In genomic region chr1:132476928-132477691, GRCm38 (mm10) we compare ENCODE assay signal across 8 mouse cellular contexts. TPM values are rescaled to one million over a fixed set of nuclear protein-coding genes. Genes with fewer than 3 reads are reported as not detected.
DNase-seq lines count a peak whose midpoint lies in the region; ATAC-seq and TF ChIP-seq lines count a peak whose summit lies in the region.

TSS of gene Rbbp5 (plus strand) at chr1:132477365.

- under 1% methylated on average over 43 of the region's 43 CpGs for WGBS in bone marrow, adult 2 months
- under 1% methylated on average over 43 of the region's 43 CpGs for WGBS in embryonic facial prominence, embryonic 15.5 days
- under 1% methylated on average over 43 of the region's 43 CpGs for WGBS in kidney, embryonic 14.5 days
- under 1% methylated on average over 43 of the region's 43 CpGs for WGBS in limb, embryonic 15.5 days

- peak; percentile 95 for DNase-seq in 416B (ENCODE audit: low read depth)
- DNase-seq in heart, adult 9 months (ENCODE audit: low spot score in 2 of 2), result peak; percentile 79 to 90
- peak; percentile 52 to 77 for DNase-seq in monocyte, adult 2 months (ENCODE audit: low read depth in 1 of 2, low spot score in 2 of 2)
- DNase-seq in spleen, postnatal 36 days (ENCODE audit: low spot score in 2 of 2), result peak; percentile 75 to 83

- H3K9ac ChIP-seq in embryonic facial prominence, embryonic 15.5 days, result peak within 1 kb of the TSS; percentile 76
- H3K9ac ChIP-seq in kidney, embryonic 14.5 days (ENCODE audit: low read depth, low read length), result peak within 1 kb of the TSS; percentile 67
- peak within 1 kb of the TSS; percentile 63 for H3K9ac ChIP-seq in limb, embryonic 15.5 days

- H3K27me3 ChIP-seq in embryonic facial prominence, embryonic 15.5 days, result no peaks in the 10 kb centered on the region
- H3K27me3 ChIP-seq in kidney, embryonic 14.5 days (ENCODE audit: control insufficient read depth, insufficient read depth, low read length), result no peaks in the 10 kb centered on the region
- H3K27me3 ChIP-seq in limb, embryonic 15.5 days, result no peaks in the 10 kb centered on the region

- peak within 1 kb of the TSS; percentile 67 for H3K4me2 ChIP-seq in embryonic facial prominence, embryonic 15.5 days (replicated peaks)
- peak within 1 kb of the TSS; percentile 60 for H3K4me2 ChIP-seq in kidney, embryonic 14.5 days (replicated peaks; ENCODE audit: low read depth, low read length)
- H3K4me2 ChIP-seq in limb, embryonic 15.5 days, result peak within 1 kb of the TSS; percentile 57

- no peaks in the 10 kb centered on the region for H3K36me3 ChIP-seq in embryonic facial prominence, embryonic 15.5 days
- H3K36me3 ChIP-seq in kidney, embryonic 14.5 days (ENCODE audit: control insufficient read depth, insufficient read depth, low read length), result no peaks in the 10 kb centered on the region
- H3K36me3 ChIP-seq in limb, embryonic 15.5 days, result no peaks in the 10 kb centered on the region

- TF ChIP-seq POLR2A in bone marrow, adult 2 months (IDR thresholded peaks at IDR 0.05; ENCODE audit: borderline replicate concordance, control insufficient read depth, low read depth, low read length), result no peak

- no peak for TF ChIP-seq CTCF in bone marrow, adult 2 months (IDR thresholded peaks at IDR 0.05; ENCODE audit: control insufficient read depth, insufficient read depth, low read length)

- no peaks in the 10 kb centered on the region for H3K9me3 ChIP-seq in embryonic facial prominence, embryonic 15.5 days (replicated peaks)
- no peaks in the 10 kb centered on the region for H3K9me3 ChIP-seq in kidney, embryonic 14.5 days (ENCODE audit: control insufficient read depth, low read length)
- no peaks in the 10 kb centered on the region for H3K9me3 ChIP-seq in limb, embryonic 15.5 days

- H3K4me3 ChIP-seq in bone marrow, adult 2 months (replicated peaks; ENCODE audit: control insufficient read depth, low read depth, low read length), result peak within 1 kb of the TSS; percentile 79
- H3K4me3 ChIP-seq in embryonic facial prominence, embryonic 15.5 days (replicated peaks), result peak within 1 kb of the TSS; percentile 74
- peak within 1 kb of the TSS; percentile 59 for H3K4me3 ChIP-seq in kidney, embryonic 14.5 days (ENCODE audit: low read length)
- peak within 1 kb of the TSS; percentile 81 for H3K4me3 ChIP-seq in limb, embryonic 15.5 days

- H3K4me1 ChIP-seq in bone marrow, adult 2 months (ENCODE audit: control insufficient read depth, insufficient read depth, low read length), result no peaks in the 10 kb centered on the region; the same call in 1 of the 2 replicates
- peaks cover 14% of the 10 kb centered on the region for H3K4me1 ChIP-seq in embryonic facial prominence, embryonic 15.5 days
- H3K4me1 ChIP-seq in kidney, embryonic 14.5 days (ENCODE audit: control insufficient read depth, insufficient read depth, low read length), result peaks cover 12% of the 10 kb centered on the region
- H3K4me1 ChIP-seq in limb, embryonic 15.5 days, result peaks cover 26% of the 10 kb centered on the region

- peak within 1 kb of the TSS; percentile 67 for H3K27ac ChIP-seq in bone marrow, adult 2 months (ENCODE audit: control insufficient read depth, insufficient read depth, low read depth, low read length, poor library complexity)
- peak within 1 kb of the TSS; percentile 74 for H3K27ac ChIP-seq in embryonic facial prominence, embryonic 15.5 days (replicated peaks)
- peak within 1 kb of the TSS; percentile 3; the same call in 1 of the 2 replicates for H3K27ac ChIP-seq in kidney, embryonic 14.5 days (ENCODE audit: low read depth, low read length)
- peak within 1 kb of the TSS; percentile 81 for H3K27ac ChIP-seq in limb, embryonic 15.5 days

- peak; percentile 87 for ATAC-seq in embryonic facial prominence, embryonic 15.5 days (ENCODE audit: insufficient number of reproducible peaks, low FRiP score, low TSS enrichment, low read depth)
- ATAC-seq in kidney, embryonic 14.5 days (ENCODE audit: low FRiP score, low TSS enrichment), result peak; percentile 90
- ATAC-seq in limb, embryonic 15.5 days (ENCODE audit: insufficient number of reproducible peaks, low FRiP score, low TSS enrichment, low read depth), result peak; percentile 80

RNA-seq across cellular contexts. Expression of gene Rbbp5, which starts in this region (rescaled TPM):
- polyA plus RNA-seq in bone marrow, adult 2 months (2011; ENCODE audit: insufficient read depth, insufficient read length, low replicate concordance, missing spikeins), result 24.8 and 25.5 TPM in 2 replicates
- 40.5 and 41.6 TPM in 2 replicates for polyA plus RNA-seq in embryonic facial prominence, embryonic 15.5 days (2015; fragmentation: Nextera tagmentation; extraction: Ambion mirVana)
- 27.9 and 47.3 TPM in 2 replicates for polyA plus RNA-seq in kidney, embryonic 14.5 days (2014; fragmentation: Nextera tagmentation; extraction: Ambion mirVana)
- 40.1 and 41.5 TPM in 2 replicates for polyA plus RNA-seq in limb, embryonic 15.5 days (2015; fragmentation: Nextera tagmentation; extraction: Ambion mirVana)

Comparison
In these comparisons a context has a peak if more than half of its experiments do, and no peak if none do; other contexts are left out.
1. Peak in every context shown above with its lines: DNase-seq, ATAC-seq, H3K4me3 ChIP-seq and H3K27ac ChIP-seq.
2. H3K27ac ChIP-seq: peak in every context shown above with its lines; median percentile 81 in limb, embryonic 15.5 days; 74 in embryonic facial prominence, embryonic 15.5 days; 67 in bone marrow, adult 2 months; 3 in kidney, embryonic 14.5 days.